Mouse (Mus musculus) embryonic facial prominence, embryonic 10.5 days (tissue): ENCODE results near the gene Pbx1. TPM values are rescaled to one million over a fixed set of nuclear protein-coding genes. Genes with fewer than 3 reads are reported as not detected.

Source experiments
- DNase-seq: peaks from one replicate; pipeline ENCODE4 v3.0.0-alpha.2; 2017; ENCODE audit warnings: low spot score
- H3K27ac ChIP-seq: fragments of 300-500 bp; sonication (generic); replicated peaks from 2 replicates; pipeline ENCODE4 v1.5.1; 2016; ENCODE audit warnings: mild to moderate bottlenecking
- H3K27me3 ChIP-seq: fragments of 300-500 bp; sonication (generic); replicated peaks from 2 replicates; pipeline ENCODE4 v1.6.1; 2016; ENCODE audit warnings: low read depth, mild to moderate bottlenecking; ENCODE audit not compliant: poor library complexity, severe bottlenecking
- H3K36me3 ChIP-seq: fragments of 300-500 bp; sonication (generic); replicated peaks from 2 replicates; pipeline ENCODE4 v1.6.1; 2016; ENCODE audit warnings: mild to moderate bottlenecking, moderate library complexity
- H3K4me1 ChIP-seq: fragments of 300-500 bp; sonication (generic); 2 replicates; pipeline ENCODE4 v1.6.1; 2016
- H3K4me3 ChIP-seq: fragments of 300-500 bp; sonication (generic); 2 replicates; pipeline ENCODE4 v1.5.1; 2016; ENCODE audit warnings: mild to moderate bottlenecking, moderate library complexity
- H3K9me3 ChIP-seq: fragments of 300-500 bp; sonication (generic); 2 replicates; pipeline ENCODE4 v1.6.1; 2016; ENCODE audit warnings: mild to moderate bottlenecking
- WGBS: fragments of 180-500 bp; shearing (Covaris S2); methylation state at CpG from one replicate; pipeline ENCODE4 v1.1.7; 2016; 5-methylcytosine and 5-hydroxymethylcytosine counted together
- polyA plus RNA-seq: library from polyadenylated mRNA; unstranded; fragments of >200 nt; fragmentation: Nextera tagmentation; extraction: Ambion mirVana; gene quantifications from 2 replicates; pipeline ENCODE4 v1.2.1, GENCODE M21; 2016

Gene Pbx1
- polyA plus RNA-seq, 1 experiment from 2014 or later, result 41.6 TPM

- Histone ChIP-seq H3K4me3 (peak overlapping the region; percentile 90), H3K27me3 (no peaks in the 10 kb centered on the region), H3K9me3 (no peaks in the 10 kb centered on the region), H3K36me3 (0 out of 2 replicates have a peak, but pooled peaks cover under 1% of the 10 kb centered on the region), H3K27ac (peak overlapping the region; percentile 99), H3K4me1 (peaks cover 14% of the 10 kb centered on the region)
- under 1% methylated on average over 21 of the region's 22 CpGs for WGBS
- DNase-seq, result peak; percentile 98
Observed at GRCm38 (mm10) chr1:168432281-168432725, 233 bp upstream of the Pbx1 start.

- 2% methylated on average over 14 of the region's 14 CpGs for WGBS
- H3K27me3 ChIP-seq, result no peaks in the 10 kb centered on the region
- H3K4me3 ChIP-seq, result peak overlapping the region; percentile 90
- DNase-seq, result no peak
- no peaks in the 10 kb centered on the region for H3K9me3 ChIP-seq
- peaks cover 20% of the 10 kb centered on the region for H3K4me1 ChIP-seq
- peak overlapping the region; percentile 99 for H3K27ac ChIP-seq
- H3K36me3 ChIP-seq, result peaks cover 6% of the 10 kb centered on the region; the same call in 1 of the 2 replicates
Observed at GRCm38 (mm10) chr1:168431711-168432231, 299 bp downstream of the Pbx1 start.

GRCm38 (mm10) chr1:168430868-168431710 lies 981 bp downstream of the Pbx1 start:
- Histone ChIP-seq H3K36me3 (peaks cover 9% of the 10 kb centered on the region; the same call in 1 of the 2 replicates), H3K9me3 (no peaks in the 10 kb centered on the region), H3K4me3 (peak overlapping the region; percentile 90), H3K27ac (peak overlapping the region; percentile 99), H3K4me1 (peaks cover 26% of the 10 kb centered on the region), H3K27me3 (no peaks in the 10 kb centered on the region)
- under 1% methylated on average over 37 of the region's 37 CpGs for WGBS
- DNase-seq, result peak; percentile 74

- no peak for DNase-seq
- Histone ChIP-seq H3K27ac (peak overlapping the region; percentile 99), H3K27me3 (no peaks in the 10 kb centered on the region), H3K9me3 (no peaks in the 10 kb centered on the region), H3K36me3 (peaks cover 9% of the 10 kb centered on the region; the same call in 1 of the 2 replicates), H3K4me1 (peaks cover 37% of the 10 kb centered on the region), H3K4me3 (peak overlapping the region; percentile 90)
- 2% methylated on average over 5 of the region's 5 CpGs for WGBS
Observed at GRCm38 (mm10) chr1:168429856-168430644, 2.0 kb downstream of the Pbx1 start.

- H3K4me1 ChIP-seq, result peaks cover 43% of the 10 kb centered on the region
- DNase-seq, result no peak
- under 1% methylated on average over 5 of the region's 5 CpGs for WGBS
Observed at GRCm38 (mm10) chr1:168429406-168429805, 2.7 kb downstream of the Pbx1 start.

GRCm38 (mm10) chr1:168428255-168428654 lies 3.8 kb downstream of the Pbx1 start:
- Histone ChIP-seq H3K27me3 (no peaks in the 10 kb centered on the region), H3K27ac (peak overlapping the region; percentile 99)
- WGBS, result 33% methylated on average over 6 of the region's 6 CpGs

More at GRCm38 (mm10) chr1:168429406-168429805, 2.7 kb downstream of the Pbx1 start:
- Histone ChIP-seq H3K4me3 (peak overlapping the region; percentile 90), H3K27ac (peak overlapping the region; percentile 99), H3K9me3 (no peaks in the 10 kb centered on the region), H3K27me3 (no peaks in the 10 kb centered on the region), H3K36me3 (peaks cover 9% of the 10 kb centered on the region; the same call in 1 of the 2 replicates)

GRCm38 (mm10) chr1:168427596-168427995 lies 4.5 kb downstream of the Pbx1 start:
- H3K27ac ChIP-seq, result peak overlapping the region; percentile 99
- no peaks in the 10 kb centered on the region for H3K27me3 ChIP-seq
- 6% methylated on average over 4 of the region's 4 CpGs for WGBS
- H3K36me3 ChIP-seq, result peaks cover 16% of the 10 kb centered on the region
- DNase-seq, result no peak
- peak overlapping the region; percentile 90 for H3K4me3 ChIP-seq
- peaks cover 59% of the 10 kb centered on the region for H3K4me1 ChIP-seq
- no peaks in the 10 kb centered on the region for H3K9me3 ChIP-seq

More at GRCm38 (mm10) chr1:168428255-168428654, 3.8 kb downstream of the Pbx1 start:
- Histone ChIP-seq H3K4me1 (peaks cover 55% of the 10 kb centered on the region), H3K36me3 (peaks cover 11% of the 10 kb centered on the region; the same call in 1 of the 2 replicates), H3K9me3 (no peaks in the 10 kb centered on the region), H3K4me3 (peak overlapping the region; percentile 90)
- DNase-seq, result no peak

GRCm38 (mm10) chr1:168426900-168427299 lies 5.2 kb downstream of the Pbx1 start:
- 54% methylated on average over 9 of the region's 9 CpGs for WGBS
- H3K27ac ChIP-seq, result peak overlapping the region; percentile 99
- H3K36me3 ChIP-seq, result peaks cover 23% of the 10 kb centered on the region
- H3K4me3 ChIP-seq, result peak overlapping the region; percentile 90
- no peaks in the 10 kb centered on the region for H3K27me3 ChIP-seq
- no peaks in the 10 kb centered on the region for H3K9me3 ChIP-seq
- H3K4me1 ChIP-seq, result peaks cover 59% of the 10 kb centered on the region
- DNase-seq, result no peak

- Histone ChIP-seq H3K27me3 (no peaks in the 10 kb centered on the region), H3K4me1 (peaks cover 61% of the 10 kb centered on the region), H3K9me3 (no peaks in the 10 kb centered on the region), H3K27ac (peak overlapping the region; percentile 3; the same call in 1 of the 2 replicates), H3K4me3 (peak overlapping the region; percentile 90), H3K36me3 (peaks cover 29% of the 10 kb centered on the region)
- 52% methylated on average over 7 of the region's 7 CpGs for WGBS
- DNase-seq, result no peak
Observed at GRCm38 (mm10) chr1:168426281-168426680, 5.8 kb downstream of the Pbx1 start.

- Histone ChIP-seq H3K4me3 (peak overlapping the region; percentile 90), H3K27me3 (no peaks in the 10 kb centered on the region), H3K36me3 (peaks cover 40% of the 10 kb centered on the region), H3K27ac (peak overlapping the region; percentile 62), H3K4me1 (peaks cover 68% of the 10 kb centered on the region), H3K9me3 (no peaks in the 10 kb centered on the region)
- DNase-seq, result no peak
- 35% methylated on average over 5 of the region's 5 CpGs for WGBS
Observed at GRCm38 (mm10) chr1:168425017-168425705, 6.9 kb downstream of the Pbx1 start.

GRCm38 (mm10) chr1:168423389-168423930 lies 8.6 kb downstream of the Pbx1 start:
- Histone ChIP-seq H3K27ac (peak overlapping the region; percentile 61), H3K4me3 (peak overlapping the region; percentile 31; the same call in 1 of the 2 replicates), H3K36me3 (peaks cover 57% of the 10 kb centered on the region), H3K4me1 (peaks cover 80% of the 10 kb centered on the region), H3K9me3 (no peaks in the 10 kb centered on the region), H3K27me3 (no peaks in the 10 kb centered on the region)
- 71% methylated on average over 11 of the region's 11 CpGs for WGBS
- DNase-seq, result no peak
